Mouse (Mus musculus) heart, embryonic 14.5 days (tissue): ENCODE measurements around the gene Htra2. TPM values are rescaled to one million over a fixed set of nuclear protein-coding genes. Genes with fewer than 3 reads are reported as not detected.

ENCODE experiments used
- ATAC-seq: fragments of 200-750 bp; cut with Nextera tagmentation; 2 replicates; pipeline ENCODE4 v1.8.0; 2017; ENCODE audit warnings: low read depth, moderate TSS enrichment; ENCODE audit not compliant: insufficient number of reproducible peaks, insufficient read depth, low FRiP score
- H3K27ac ChIP-seq, 2 experiments: fragments of 200-500 bp in 1 of 2; fragments of 300-500 bp in 1 of 2; sonication (generic) in 1 of 2; replicated peaks in 1 of 2; 2 replicates each; pipeline ENCODE4 v1.5.1; 2012 to 2014; ENCODE audit warnings: low read depth in 2 of 2, low read length in 2 of 2, control low read depth in 1 of 2, mild to moderate bottlenecking in 1 of 2, mixed read lengths in 1 of 2; ENCODE audit not compliant: control insufficient read depth in 1 of 2, insufficient read depth in 1 of 2
- H3K27me3 ChIP-seq: fragments of 300-500 bp; sonication (generic); 2 replicates; pipeline ENCODE4 v1.6.1; 2014; ENCODE audit warnings: mild to moderate bottlenecking, low read length, control low read depth; ENCODE audit not compliant: control insufficient read depth, insufficient read depth
- H3K36me3 ChIP-seq: fragments of 300-500 bp; sonication (generic); 2 replicates; pipeline ENCODE4 v1.6.1; 2014; ENCODE audit warnings: mild to moderate bottlenecking, control low read depth, low read length, mixed read lengths; ENCODE audit not compliant: control insufficient read depth, insufficient read depth
- H3K4me1 ChIP-seq, 2 experiments: fragments of 200-500 bp in 1 of 2; fragments of 300-500 bp in 1 of 2; sonication (generic) in 1 of 2; 2 replicates each; pipeline ENCODE4 v1.6.1; 2012 to 2014; ENCODE audit warnings: low read length in 2 of 2, control low read depth in 1 of 2, mixed read lengths in 1 of 2; ENCODE audit not compliant: control insufficient read depth in 2 of 2, insufficient read depth in 2 of 2
- H3K4me2 ChIP-seq: fragments of 300-500 bp; sonication (generic); 2 replicates; pipeline ENCODE4 v1.6.1; 2014; ENCODE audit warnings: mild to moderate bottlenecking, low read length
- H3K4me3 ChIP-seq, 2 experiments: fragments of 200-500 bp in 1 of 2; fragments of 300-500 bp in 1 of 2; sonication (generic) in 1 of 2; 2 replicates each; pipeline ENCODE4 v1.5.1; 2012 to 2014; ENCODE audit warnings: low read length in 2 of 2, mild to moderate bottlenecking in 2 of 2, control low read depth in 1 of 2, low read depth in 1 of 2, moderate library complexity in 1 of 2; ENCODE audit not compliant: control insufficient read depth in 1 of 2, insufficient read depth in 1 of 2
- H3K9ac ChIP-seq: fragments of 300-500 bp; sonication (generic); 2 replicates; pipeline ENCODE4 v1.6.1; 2014; ENCODE audit warnings: mild to moderate bottlenecking, low read length
- H3K9me3 ChIP-seq: fragments of 300-500 bp; sonication (generic); 2 replicates; pipeline ENCODE4 v1.6.1; 2016; ENCODE audit warnings: low read length, control low read depth; ENCODE audit not compliant: control insufficient read depth
- WGBS: fragments of 180-500 bp; shearing (Covaris S2); extraction: QIAGEN DNeasy Blood & Tissue Kit; methylation state at CpG from one replicate; pipeline ENCODE4 v1.1.7; 2014; 5-methylcytosine and 5-hydroxymethylcytosine counted together
- polyA plus RNA-seq: library from polyadenylated mRNA; unstranded; fragments of >200 nt; fragmentation: Nextera tagmentation; extraction: Ambion mirVana; gene quantifications from 2 replicates; pipeline ENCODE4 v1.2.1, GENCODE M21; 2014

Htra2 gene
- polyA plus RNA-seq, 1 experiment from 2014 or later: 47.6 TPM

- no peaks in the 10 kb centered on the region for H3K9me3 ChIP-seq
- no peaks in the 10 kb centered on the region for H3K27me3 ChIP-seq
- H3K36me3 ChIP-seq: no peaks in the 10 kb centered on the region
- H3K4me3 ChIP-seq: no peak overlapping the region
- no peak overlapping the region for H3K27ac ChIP-seq
- 92% methylated on average over 6 of the region's 6 CpGs for WGBS
- H3K9ac ChIP-seq: no peak overlapping the region
- no peak overlapping the region for H3K4me2 ChIP-seq
- H3K4me1 ChIP-seq: peaks cover 0 to 7% of the 10 kb centered on the region in 2 experiments; a peak in 1 of 4 replicates
- no peak for ATAC-seq
Observed at GRCm38 (mm10) chr6:83020121-83020520, 35.0 kb downstream of the Htra2 start.

- Histone ChIP-seq H3K4me2 (no peak overlapping the region), H3K36me3 (no peaks in the 10 kb centered on the region), H3K27me3 (no peaks in the 10 kb centered on the region), H3K9me3 (no peaks in the 10 kb centered on the region), H3K4me1 (peaks cover 3 to 7% of the 10 kb centered on the region in 2 experiments; a peak in 3 of 4 replicates), H3K9ac (no peak overlapping the region), H3K27ac (no peak overlapping the region), H3K4me3 (no peak overlapping the region)
- WGBS: 63% methylated on average over 3 of the region's 3 CpGs
- no peak for ATAC-seq
Observed at GRCm38 (mm10) chr6:83019044-83019443, 36.0 kb downstream of the Htra2 start.

GRCm38 (mm10) chr6:83017190-83017589, 37.9 kb downstream of the Htra2 start:
- H3K9ac ChIP-seq: no peak overlapping the region
- no peaks in the 10 kb centered on the region for H3K9me3 ChIP-seq
- 0 out of 4 replicates have a peak overlapping the region, but pooled peaks have one; percentile 7 to 12 for H3K27ac ChIP-seq
- ATAC-seq: no peak
- H3K27me3 ChIP-seq: no peaks in the 10 kb centered on the region
- WGBS: 6% methylated on average over 3 of the region's 3 CpGs
- H3K4me1 ChIP-seq: peaks cover 3 to 7% of the 10 kb centered on the region in 2 experiments; a peak in 3 of 4 replicates
- no peak overlapping the region for H3K4me3 ChIP-seq
- H3K4me2 ChIP-seq: no peak overlapping the region
- no peaks in the 10 kb centered on the region for H3K36me3 ChIP-seq

- Histone ChIP-seq H3K27me3 (no peaks in the 10 kb centered on the region), H3K4me3 (no peak overlapping the region), H3K9me3 (no peaks in the 10 kb centered on the region), H3K4me2 (no peak overlapping the region), H3K9ac (no peak overlapping the region), H3K36me3 (no peaks in the 10 kb centered on the region), H3K27ac (no peak overlapping the region), H3K4me1 (peaks cover 3 to 7% of the 10 kb centered on the region in 2 experiments; a peak in 3 of 4 replicates)
- 84% methylated on average over 2 of the region's 2 CpGs for WGBS
- ATAC-seq: no peak
Observed at GRCm38 (mm10) chr6:83015749-83016148, 39.3 kb downstream of the Htra2 start.

GRCm38 (mm10) chr6:83014482-83015466, 40.3 kb downstream of the Htra2 start:
- no peak overlapping the region for H3K27ac ChIP-seq
- no peaks in the 10 kb centered on the region for H3K27me3 ChIP-seq
- H3K4me2 ChIP-seq: no peak overlapping the region
- no peak for ATAC-seq
- no peak overlapping the region for H3K4me3 ChIP-seq
- peaks cover 6 to 10% of the 10 kb centered on the region in 2 experiments; a peak in 3 of 4 replicates for H3K4me1 ChIP-seq
- no peak overlapping the region for H3K9ac ChIP-seq
- H3K36me3 ChIP-seq: no peaks in the 10 kb centered on the region
- no peaks in the 10 kb centered on the region for H3K9me3 ChIP-seq
- 37% methylated on average over 12 of the region's 12 CpGs for WGBS

GRCm38 (mm10) chr6:83013444-83013843, 41.6 kb downstream of the Htra2 start:
- Histone ChIP-seq H3K4me1 (peaks cover 6 to 10% of the 10 kb centered on the region in 2 experiments; a peak in 3 of 4 replicates), H3K4me3 (no peak overlapping the region), H3K9me3 (no peaks in the 10 kb centered on the region), H3K27ac (no peak overlapping the region), H3K4me2 (no peak overlapping the region), H3K9ac (no peak overlapping the region), H3K27me3 (no peaks in the 10 kb centered on the region), H3K36me3 (no peaks in the 10 kb centered on the region)
- WGBS: 81% methylated on average over 5 of the region's 5 CpGs
- ATAC-seq: no peak

GRCm38 (mm10) chr6:83011756-83012155, 43.3 kb downstream of the Htra2 start:
- Histone ChIP-seq H3K4me2 (no peak overlapping the region), H3K4me3 (no peak overlapping the region), H3K4me1 (peaks cover 5 to 6% of the 10 kb centered on the region in 2 experiments; a peak in 2 of 4 replicates), H3K9me3 (no peaks in the 10 kb centered on the region), H3K9ac (no peak overlapping the region), H3K36me3 (no peaks in the 10 kb centered on the region), H3K27ac (no peak overlapping the region), H3K27me3 (no peaks in the 10 kb centered on the region)
- no peak for ATAC-seq
- 79% methylated on average over 6 of the region's 6 CpGs for WGBS
